Mouse (Mus musculus): ENCODE results near the gene Dnase2a. TPM values are rescaled to one million over a fixed set of nuclear protein-coding genes. Genes with fewer than 3 reads are reported as not detected.

Gene Dnase2a
- total and polyA plus RNA-seq, 3 experiments = 53.7 to 83.4 TPM; not detected in 1

DNA sequence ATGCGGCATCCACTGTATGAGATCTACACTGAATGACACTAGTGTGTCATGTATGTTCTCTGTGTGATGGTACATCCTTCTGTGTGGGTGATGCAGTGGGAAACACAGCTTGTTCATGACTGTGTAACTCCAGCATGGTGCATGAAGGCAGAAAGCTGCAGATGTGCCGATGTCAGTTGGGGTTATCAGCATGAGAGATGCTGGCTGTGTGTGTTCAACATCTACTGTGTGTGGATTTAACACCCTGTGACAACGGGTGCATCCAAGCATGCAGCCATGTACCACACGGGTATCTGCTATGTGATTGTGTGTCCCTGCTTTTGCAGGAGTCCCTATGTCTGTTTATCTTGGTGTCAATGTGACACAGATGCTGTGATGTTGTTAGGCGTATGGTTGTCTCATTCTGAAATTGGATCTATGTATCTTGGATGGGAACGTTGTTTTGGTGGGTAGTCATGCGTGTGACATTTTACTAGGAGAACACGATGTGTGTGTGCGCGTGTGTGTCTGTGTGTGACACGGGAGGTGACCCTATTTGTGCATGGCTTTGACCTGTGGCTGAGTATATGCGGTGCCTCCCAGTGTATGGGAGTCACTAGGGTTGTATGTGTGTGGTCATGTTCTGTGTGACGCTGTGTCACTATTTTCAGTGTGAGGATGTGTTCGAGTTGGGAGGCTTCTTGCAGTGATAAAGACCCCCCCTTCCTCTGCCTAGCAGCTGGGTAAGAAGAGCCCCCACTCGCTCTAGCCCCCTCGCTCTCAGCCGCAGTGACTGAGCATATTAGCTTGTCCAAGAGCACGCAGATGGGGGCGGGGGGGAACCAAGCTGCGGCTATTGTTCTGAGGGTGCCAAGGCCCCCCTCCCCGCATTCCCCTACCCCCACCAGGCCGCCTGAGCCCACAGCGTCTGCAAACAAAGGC is 27.9 kb downstream of the Dnase2a start:
- H3K79me2 ChIP-seq (ENCODE audit: control insufficient read depth, insufficient read depth, low read length, poor library complexity) = no peaks in the 10 kb centered on the region

DNA sequence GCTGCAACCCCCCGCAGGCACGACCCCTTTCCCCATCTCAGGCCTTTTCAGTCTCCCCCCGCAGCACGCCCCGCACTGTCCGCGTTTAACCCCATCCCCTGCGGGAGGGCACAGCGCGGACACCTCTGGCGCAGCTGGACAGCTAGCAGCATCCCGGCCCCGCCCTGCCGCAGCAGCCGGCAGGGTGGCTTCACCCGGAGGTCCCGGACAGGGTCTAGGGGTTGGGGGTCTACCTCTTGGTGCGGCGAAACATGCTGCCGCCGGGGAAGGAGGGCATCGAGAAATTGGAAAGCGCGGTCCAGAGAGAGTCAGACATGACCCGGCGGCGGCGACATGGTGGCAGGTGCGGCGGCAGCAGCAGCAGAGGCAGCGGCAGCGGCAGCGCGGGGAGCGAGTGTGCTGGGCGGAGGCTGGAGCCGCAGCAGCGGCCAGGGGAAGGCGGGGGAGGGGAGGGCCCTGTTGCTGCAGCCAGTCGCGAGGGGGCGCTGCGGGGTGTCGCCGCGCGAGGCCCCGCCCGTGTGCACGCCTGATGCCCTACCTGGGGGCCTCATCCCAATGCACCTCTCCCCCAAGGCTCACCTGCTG is 28.7 kb downstream of the Dnase2a start, which contains the start of gene Mast1:
Gene Mast1, minus strand, starts transcription at position 398 of the 585 bp plus-strand sequence.
- Histone ChIP-seq H3K36me3 (ENCODE audit: control insufficient read depth in 1 of 2, insufficient read depth in 2 of 2, low read length in 2 of 2) (peaks cover 0 to 13% of the 10 kb centered on the region in 2 experiments; a peak in 2 of 4 replicates), H3K4me3 (ENCODE audit: control insufficient read depth in 1 of 2, insufficient read depth in 1 of 2, low read depth in 2 of 2, low read length in 2 of 2) (peak within 1 kb of the TSS; percentile 47 to 56), H3K27ac (ENCODE audit: control insufficient read depth, low read depth, low read length) (no peak within 1 kb of the TSS), H3K9ac (ENCODE audit: control insufficient read depth, low read depth, low read length, poor library complexity, severe bottlenecking) (peak within 1 kb of the TSS; percentile 69), H3K9me3 (replicated peaks; ENCODE audit: insufficient read depth, low read length) (no peaks in the 10 kb centered on the region), H3K79me2 (ENCODE audit: control insufficient read depth, insufficient read depth, low read length, poor library complexity) (no peaks in the 10 kb centered on the region), H3K27me3 (ENCODE audit: control insufficient read depth in 1 of 2, insufficient read depth in 2 of 2, low read length in 2 of 2) (no peaks in the 10 kb centered on the region), H3K4me1 (ENCODE audit: control insufficient read depth in 1 of 2, insufficient read depth in 2 of 2, low read length in 2 of 2) (peaks cover 0 to 26% of the 10 kb centered on the region in 2 experiments; a peak in 3 of 4 replicates)
- TF ChIP-seq POLR2A (IDR thresholded peaks at IDR 0.05; ENCODE audit: control insufficient read depth in 1 of 2, insufficient read depth in 1 of 2, low read depth in 1 of 2, low read length in 2 of 2, poor library complexity in 1 of 2) = no peak
- TF ChIP-seq HCFC1 (IDR thresholded peaks at IDR 0.05; ENCODE audit: low read depth, low read length) = peak; percentile 31; the same call in 1 of the 2 replicates
- TF ChIP-seq BHLHE40 (IDR thresholded peaks at IDR 0.05; ENCODE audit: borderline replicate concordance, low read depth, low read length) = 0 out of 2 replicates have a peak, but pooled peaks have one; percentile 29
- 0 out of 2 replicates have a peak, but pooled peaks have one; percentile 54 for TF ChIP-seq UBTF (IDR thresholded peaks at IDR 0.05; ENCODE audit: borderline replicate concordance, insufficient read depth, low read depth, low read length)
- peak; percentile 42; the same call in 1 of the 2 replicates for TF ChIP-seq MAZ (IDR thresholded peaks at IDR 0.05; ENCODE audit: low read depth, low read length)
- TF ChIP-seq CTCF (IDR thresholded peaks at IDR 0.05 in 2 of 3, conservative IDR thresholded peaks at IDR 0.05 in 1 of 3; ENCODE audit: control insufficient read depth in 1 of 3, insufficient read depth in 1 of 3, low read depth in 2 of 3, low read length in 3 of 3, poor library complexity in 1 of 3, severe bottlenecking in 1 of 3) = peak; percentile 47 to 88 (median 64); a peak in 5 of 6 replicates
- no peak for TF ChIP-seq MXI1 (IDR thresholded peaks at IDR 0.05; ENCODE audit: low read depth, low read length)
- DNase-seq (ENCODE audit: low read depth, low spot score) = peak; percentile 67

More for the DNA sequence above, 27.9 kb downstream of the Dnase2a start:
- H3K27ac ChIP-seq (ENCODE audit: control insufficient read depth, low read depth, low read length) = no peak overlapping the region
- peaks cover 0 to 13% of the 10 kb centered on the region in 2 experiments; a peak in 2 of 4 replicates for H3K36me3 ChIP-seq (ENCODE audit: control insufficient read depth in 1 of 2, insufficient read depth in 2 of 2, low read length in 2 of 2)
- H3K4me3 ChIP-seq (ENCODE audit: control insufficient read depth in 1 of 2, insufficient read depth in 1 of 2, low read depth in 2 of 2, low read length in 2 of 2) = peak overlapping the region in 1 of 2 experiments; percentile 56; a peak in 1 of 4 replicates
- no peaks in the 10 kb centered on the region for H3K9me3 ChIP-seq (replicated peaks; ENCODE audit: insufficient read depth, low read length)
- H3K9ac ChIP-seq (ENCODE audit: control insufficient read depth, low read depth, low read length, poor library complexity, severe bottlenecking) = no peak overlapping the region
- TF ChIP-seq CHD1 (IDR thresholded peaks at IDR 0.05; ENCODE audit: low read depth, low read length) (no peak), KAT2A (conservative IDR thresholded peaks at IDR 0.05; ENCODE audit: low read depth, low read length) (no peak), GABPA (IDR thresholded peaks at IDR 0.05; ENCODE audit: low read depth, low read length) (no peak), MXI1 (IDR thresholded peaks at IDR 0.05; ENCODE audit: low read depth, low read length) (no peak), POLR2AphosphoS5 (IDR thresholded peaks at IDR 0.05; ENCODE audit: borderline replicate concordance, low read depth, low read length) (no peak), E2F4 (IDR thresholded peaks at IDR 0.05; ENCODE audit: borderline replicate concordance, low read depth, low read length) (no peak), ZKSCAN1 (IDR thresholded peaks at IDR 0.05; ENCODE audit: low read depth, low read length) (no peak)
- no peak for DNase-seq (ENCODE audit: low read depth, low spot score)
- no peaks in the 10 kb centered on the region for H3K27me3 ChIP-seq (ENCODE audit: control insufficient read depth in 1 of 2, insufficient read depth in 2 of 2, low read length in 2 of 2)
- H3K4me1 ChIP-seq (ENCODE audit: control insufficient read depth in 1 of 2, insufficient read depth in 2 of 2, low read length in 2 of 2) = peaks cover 0 to 26% of the 10 kb centered on the region in 2 experiments; a peak in 3 of 4 replicates
